Mouse (Mus musculus) ES-Bruce4 (cell line): ENCODE results near the gene Nisch. TPM values are rescaled to one million over a fixed set of nuclear protein-coding genes. Genes with fewer than 3 reads are reported as not detected.

ENCODE experiments used
- H3K27ac ChIP-seq: 2 replicates; pipeline ENCODE4 v1.5.1; 2012; ENCODE audit warnings: low read length, inconsistent platforms; ENCODE audit not compliant: insufficient read depth
- H3K27me3 ChIP-seq: 2 replicates; pipeline ENCODE4 v1.6.1; 2012; ENCODE audit warnings: mild to moderate bottlenecking, low read length, inconsistent platforms; ENCODE audit not compliant: control insufficient read depth, poor library complexity, insufficient read depth, severe bottlenecking
- H3K36me3 ChIP-seq: 2 replicates; pipeline ENCODE4 v1.6.1; 2012; ENCODE audit warnings: inconsistent platforms, mild to moderate bottlenecking, low read length, moderate library complexity; ENCODE audit not compliant: control insufficient read depth, poor library complexity, insufficient read depth, severe bottlenecking
- H3K4me1 ChIP-seq: one replicate; pipeline ENCODE4 v1.8.1; 2011; ENCODE audit warnings: low read length; ENCODE audit not compliant: control insufficient read depth, insufficient read depth
- H3K4me3 ChIP-seq: 2 replicates; pipeline ENCODE4 v1.5.1; 2011; ENCODE audit warnings: low read depth, mild to moderate bottlenecking, low read length
- H3K9ac ChIP-seq: 2 replicates; pipeline ENCODE4 v1.6.1; 2012; ENCODE audit warnings: low read depth, mild to moderate bottlenecking, inconsistent platforms; ENCODE audit not compliant: poor library complexity, severe bottlenecking
- H3K9me3 ChIP-seq: replicated peaks from 2 replicates; pipeline ENCODE4 v1.6.1; 2012; ENCODE audit warnings: mild to moderate bottlenecking, low read length, inconsistent platforms; ENCODE audit not compliant: control insufficient read depth, poor library complexity, insufficient read depth, severe bottlenecking
- CTCF ChIP-seq: IDR thresholded peaks from one replicate; pipeline ENCODE4 v1.8.1; 2011; ENCODE audit warnings: low read depth, low read length
- EP300 ChIP-seq: IDR thresholded peaks from 2 replicates; pipeline ENCODE4 v1.6.1; 2011; ENCODE audit warnings: low read depth, low read length; ENCODE audit not compliant: insufficient read depth
- POLR2A ChIP-seq: IDR thresholded peaks from one replicate; pipeline ENCODE4 v1.8.1; 2011; ENCODE audit warnings: low read length; ENCODE audit not compliant: insufficient read depth
- polyA plus RNA-seq: library from polyadenylated mRNA; stranded (reverse); fragments of >200 nt; gene quantifications from 2 replicates; pipeline ENCODE4 v1.2.4, GENCODE M21; 2011; ENCODE audit warnings: low read depth; ENCODE audit not compliant: missing spikeins, insufficient read depth, insufficient read length

Nisch gene
- polyA plus RNA-seq, 1 experiment = 335 TPM

GRCm38 (mm10) chr14:31135495-31136410 lies 81.0 kb downstream of the Nisch start:
- peaks cover 7% of the 10 kb centered on the region for H3K4me1 ChIP-seq
- no peak for TF ChIP-seq CTCF
- no peak for TF ChIP-seq EP300

GRCm38 (mm10) chr14:31134015-31135000 lies 82.4 kb downstream of the Nisch start:
- no peak overlapping the region for H3K27ac ChIP-seq
- TF ChIP-seq CTCF = no peak
- TF ChIP-seq POLR2A = no peak
- no peak for TF ChIP-seq EP300
- peaks cover 7% of the 10 kb centered on the region for H3K4me1 ChIP-seq
- no peak overlapping the region for H3K9ac ChIP-seq
- no peaks in the 10 kb centered on the region for H3K9me3 ChIP-seq
- no peak overlapping the region for H3K4me3 ChIP-seq
- H3K36me3 ChIP-seq = peaks cover 11% of the 10 kb centered on the region; the same call in 1 of the 2 replicates
- no peaks in the 10 kb centered on the region for H3K27me3 ChIP-seq

More at GRCm38 (mm10) chr14:31135495-31136410, 81.0 kb downstream of the Nisch start:
- peaks cover 11% of the 10 kb centered on the region; the same call in 1 of the 2 replicates for H3K36me3 ChIP-seq
- H3K9me3 ChIP-seq = no peaks in the 10 kb centered on the region
- H3K9ac ChIP-seq = no peak overlapping the region
- H3K4me3 ChIP-seq = no peak overlapping the region
- no peak overlapping the region for H3K27ac ChIP-seq
- H3K27me3 ChIP-seq = no peaks in the 10 kb centered on the region

- Histone ChIP-seq H3K4me1 (peaks cover 2% of the 10 kb centered on the region), H3K27ac (no peak overlapping the region), H3K9ac (no peak overlapping the region), H3K27me3 (no peaks in the 10 kb centered on the region), H3K9me3 (no peaks in the 10 kb centered on the region), H3K4me3 (no peak overlapping the region), H3K36me3 (peaks cover 7% of the 10 kb centered on the region; the same call in 1 of the 2 replicates)
- TF ChIP-seq POLR2A (no peak), EP300 (no peak), CTCF (no peak)
Measured at GRCm38 (mm10) chr14:31133023-31133665, 83.6 kb downstream of the Nisch start.

GRCm38 (mm10) chr14:31132491-31132975 lies 84.2 kb downstream of the Nisch start:
- H3K9ac ChIP-seq = no peak overlapping the region
- no peak overlapping the region for H3K4me3 ChIP-seq
- H3K4me1 ChIP-seq = peaks cover 2% of the 10 kb centered on the region
- no peaks in the 10 kb centered on the region for H3K9me3 ChIP-seq
- peaks cover 7% of the 10 kb centered on the region; the same call in 1 of the 2 replicates for H3K36me3 ChIP-seq
- no peak for TF ChIP-seq EP300
- no peak overlapping the region for H3K27ac ChIP-seq
- H3K27me3 ChIP-seq = no peaks in the 10 kb centered on the region

GRCm38 (mm10) chr14:31132031-31132430 lies 84.7 kb downstream of the Nisch start:
- H3K36me3 ChIP-seq = peaks cover 7% of the 10 kb centered on the region; the same call in 1 of the 2 replicates

More at GRCm38 (mm10) chr14:31132031-31132430, 84.7 kb downstream of the Nisch start:
- H3K9me3 ChIP-seq = no peaks in the 10 kb centered on the region
- H3K27ac ChIP-seq = no peak overlapping the region
- H3K4me1 ChIP-seq = no peaks in the 10 kb centered on the region
- peak overlapping the region; percentile 97 for H3K4me3 ChIP-seq
- H3K27me3 ChIP-seq = no peaks in the 10 kb centered on the region
- peak overlapping the region; percentile 80 for H3K9ac ChIP-seq
- TF ChIP-seq POLR2A = no peak
